In genomic region chr6:50802956-50803355, GRCm38 (mm10) we compare ENCODE assay signal across 17 mouse cellular contexts.
A peak's percentile ranks its signal among the peaks of the same experiment; 100 is the strongest.
DNase-seq lines count a peak whose midpoint lies in the region; ATAC-seq and TF ChIP-seq lines count a peak whose summit lies in the region.
"Had no signal": no experiment of that assay in that cellular context is flagged by ENCODE, and none has a peak within 500 bp of the region (broad histone marks: within the 10 kb centered on the region; RNA-seq: fewer than 3 reads in every experiment).

No protein-coding gene starts in this region.

- H3K9me3 ChIP-seq in neural tube, embryonic 12.5 days = no peaks in the 10 kb centered on the region
- no peaks in the 10 kb centered on the region for H3K9me3 ChIP-seq in hindbrain, embryonic 16.5 days (ENCODE audit: control insufficient read depth, low read length)
- H3K9me3 ChIP-seq in midbrain, embryonic 16.5 days (replicated peaks; ENCODE audit: control insufficient read depth, low read length, poor library complexity, severe bottlenecking) = no peaks in the 10 kb centered on the region
- H3K9me3 ChIP-seq: heart, embryonic 13.5 days had no signal

- H3K27me3 ChIP-seq in neural tube, embryonic 12.5 days (replicated peaks) = no peaks in the 10 kb centered on the region
- no peaks in the 10 kb centered on the region for H3K27me3 ChIP-seq in hindbrain, embryonic 16.5 days (replicated peaks; ENCODE audit: control insufficient read depth, insufficient read depth, low read length)
- H3K27me3 ChIP-seq in midbrain, embryonic 16.5 days (ENCODE audit: control insufficient read depth, insufficient read depth, low read depth, low read length) = no peaks in the 10 kb centered on the region

- WGBS in neural tube, embryonic 12.5 days = 29% methylated on average over 7 of the region's 7 CpGs
- WGBS in hindbrain, embryonic 16.5 days = 34% methylated on average over 7 of the region's 7 CpGs
- 43% methylated on average over 7 of the region's 7 CpGs for WGBS in midbrain, embryonic 16.5 days

- H3K27ac ChIP-seq in neural tube, embryonic 12.5 days = no peak overlapping the region
- H3K27ac ChIP-seq in hindbrain, embryonic 16.5 days (ENCODE audit: low read depth, low read length) = peak overlapping the region; percentile 60; the same call in 1 of the 2 replicates
- H3K27ac ChIP-seq in midbrain, embryonic 16.5 days (ENCODE audit: low read length) = peak overlapping the region; percentile 34; the same call in 1 of the 2 replicates
- no peak overlapping the region for H3K27ac ChIP-seq in left cerebral cortex, adult 2 months
- H3K27ac ChIP-seq: heart, embryonic 13.5 days; macrophage had no signal

- H3K4me3 ChIP-seq in neural tube, embryonic 12.5 days = no peak overlapping the region
- H3K4me3 ChIP-seq in hindbrain, embryonic 16.5 days (ENCODE audit: low read length) = no peak overlapping the region
- H3K4me3 ChIP-seq in midbrain, embryonic 16.5 days (ENCODE audit: low read depth, low read length) = no peak overlapping the region
- H3K4me3 ChIP-seq in left cerebral cortex, adult 2 months = no peak overlapping the region
- H3K4me3 ChIP-seq: erythroblast, embryonic 14.5 days; heart, embryonic 13.5 days had no signal

- DNase-seq in neural tube, embryonic 10.5 days (ENCODE audit: extremely low spot score, low spot score) = no peak
- no peak for DNase-seq in frontal cortex, postnatal 10 days (ENCODE audit: low spot score in 2 of 2)
- no peak for DNase-seq in adrenal gland, postnatal 36 days
- DNase-seq in left cerebral cortex, adult 2 months (ENCODE audit: extremely low spot score in 1 of 2, low spot score in 2 of 2) = no peak
- DNase-seq: adrenal gland, adult 8-10 months; cerebellum, adult 9-10 months; kidney, adult 2 months; kidney, postnatal 25 days; liver, postnatal 0 days; right cerebral cortex, postnatal 25 days; thymus, postnatal 4 days had no signal

- no peak overlapping the region for H3K9ac ChIP-seq in neural tube, embryonic 12.5 days
- no peak overlapping the region for H3K9ac ChIP-seq in hindbrain, embryonic 16.5 days (ENCODE audit: low read depth, low read length)
- H3K9ac ChIP-seq in midbrain, embryonic 16.5 days (ENCODE audit: low read depth, low read length) = no peak overlapping the region
- H3K9ac ChIP-seq: heart, embryonic 13.5 days; liver, postnatal 0 days had no signal

- ATAC-seq in neural tube, embryonic 12.5 days (ENCODE audit: low FRiP score, low read depth) = no peak
- no peak for ATAC-seq in hindbrain, embryonic 16.5 days
- no peak for ATAC-seq in midbrain, embryonic 16.5 days
- ATAC-seq: liver, postnatal 0 days had no signal

- no peaks in the 10 kb centered on the region for H3K36me3 ChIP-seq in neural tube, embryonic 12.5 days
- no peaks in the 10 kb centered on the region for H3K36me3 ChIP-seq in hindbrain, embryonic 16.5 days (ENCODE audit: control insufficient read depth, insufficient read depth, low read length)
- H3K36me3 ChIP-seq in midbrain, embryonic 16.5 days (ENCODE audit: control insufficient read depth, insufficient read depth, low read length) = no peaks in the 10 kb centered on the region
- H3K36me3 ChIP-seq: heart, embryonic 13.5 days had no signal

- TF ChIP-seq CTCF in left cerebral cortex, adult 2 months (IDR thresholded peaks at IDR 0.05) = no peak

- H3K4me1 ChIP-seq in neural tube, embryonic 12.5 days = peaks cover 22% of the 10 kb centered on the region
- peaks cover 14% of the 10 kb centered on the region for H3K4me1 ChIP-seq in hindbrain, embryonic 16.5 days (ENCODE audit: control insufficient read depth, insufficient read depth, low read depth, low read length)
- 0 out of 2 replicates have a peak, but pooled peaks cover 2% of the 10 kb centered on the region for H3K4me1 ChIP-seq in midbrain, embryonic 16.5 days (ENCODE audit: control insufficient read depth, insufficient read depth, low read length)

- H3K4me2 ChIP-seq in neural tube, embryonic 12.5 days (replicated peaks) = peak overlapping the region; percentile 17; the same call in 1 of the 2 replicates
- H3K4me2 ChIP-seq in hindbrain, embryonic 16.5 days (ENCODE audit: low read length) = no peak overlapping the region
- H3K4me2 ChIP-seq in midbrain, embryonic 16.5 days (ENCODE audit: low read length) = no peak overlapping the region
- H3K4me2 ChIP-seq: heart, embryonic 13.5 days had no signal

- intact Hi-C loops in left cerebral cortex, adult 2 months (cut with DNase I) = no loop called here

Comparison
In these comparisons a context has a peak if more than half of its experiments do, and no peak if none do; other contexts are left out.
1. H3K27ac ChIP-seq: peak in hindbrain, embryonic 16.5 days (single experiment) and midbrain, embryonic 16.5 days (single experiment); none in neural tube, embryonic 12.5 days (single experiment) and left cerebral cortex, adult 2 months (single experiment).